Mouse (Mus musculus) CH12.LX (cell line): ENCODE measurements around the gene Dcst2. TPM values are rescaled to one million over a fixed set of nuclear protein-coding genes. Genes with fewer than 3 reads are reported as not detected.

Source experiments
- DNase-seq: peaks from one replicate; pipeline ENCODE4 v3.0.0-alpha.2; 2013; ENCODE audit errors: extremely low read depth
- H3K27ac ChIP-seq: 2 replicates; pipeline ENCODE4 v1.5.1; 2012; ENCODE audit warnings: low read depth, mild to moderate bottlenecking, control low read depth, moderate library complexity; ENCODE audit not compliant: insufficient read depth
- H3K27me3 ChIP-seq: replicated peaks from 2 replicates; pipeline ENCODE3; 2012; ENCODE audit warnings: inconsistent platforms
- H3K36me3 ChIP-seq, 2 experiments: replicated peaks in 1 of 2; 2 replicates each; pipeline versions ENCODE3 to v1.6.1; 2012; ENCODE audit warnings: inconsistent platforms in 1 of 2, low read length in 1 of 2, mild to moderate bottlenecking in 1 of 2, mixed read lengths in 1 of 2, moderate library complexity in 1 of 2; ENCODE audit not compliant: control insufficient read depth in 1 of 2, insufficient read depth in 1 of 2
- H3K4me1 ChIP-seq, 2 experiments: 2 replicates each; pipeline ENCODE4 v1.6.1; 2012; ENCODE audit warnings: inconsistent platforms in 1 of 2, moderate library complexity in 1 of 2; ENCODE audit not compliant: insufficient read depth in 2 of 2, control insufficient read depth in 1 of 2
- H3K4me2 ChIP-seq: 2 replicates; pipeline ENCODE4 v1.6.1; 2012; ENCODE audit warnings: low read depth, mild to moderate bottlenecking, control low read depth; ENCODE audit not compliant: poor library complexity, insufficient read depth, severe bottlenecking
- H3K4me3 ChIP-seq, 3 experiments: fragments of 150-350 bp in 1 of 3; sonication (generic) in 1 of 3; replicated peaks in 1 of 3; 2 replicates each; pipeline versions ENCODE3 to v1.5.1; 2011 to 2012; ENCODE audit warnings: low read depth in 2 of 3, low read length in 2 of 3, mild to moderate bottlenecking in 2 of 3, moderate library complexity in 2 of 3, control low read depth in 1 of 3, improper control_type of control experiment in 1 of 3, inconsistent platforms in 1 of 3, mixed read lengths in 1 of 3; ENCODE audit not compliant: poor library complexity in 1 of 3
- H3K79me2 ChIP-seq: replicated peaks from 2 replicates; pipeline ENCODE4 v1.6.1; 2012; ENCODE audit warnings: mild to moderate bottlenecking, moderate library complexity; ENCODE audit not compliant: control insufficient read depth, poor library complexity, insufficient read depth, severe bottlenecking; ENCODE audit errors: extremely low read depth
- H3K9ac ChIP-seq: 2 replicates; pipeline ENCODE4 v1.6.1; 2012; ENCODE audit warnings: low read depth, mild to moderate bottlenecking, control low read depth, moderate library complexity; ENCODE audit not compliant: insufficient read depth
- H3K9me3 ChIP-seq: replicated peaks from 2 replicates; pipeline ENCODE3; 2012; ENCODE audit warnings: low read length, inconsistent platforms, mixed read lengths
- CHD2 ChIP-seq: IDR thresholded peaks from 2 replicates; pipeline ENCODE4 v1.6.1; 2011; ENCODE audit warnings: low read length, improper control_type of control experiment
- ELF1 ChIP-seq: IDR thresholded peaks from 2 replicates; pipeline ENCODE4 v1.6.1; 2014; ENCODE audit warnings: low read depth, mild to moderate bottlenecking, inconsistent platforms, low read length, improper control_type of control experiment
- IRF4 ChIP-seq: IDR thresholded peaks from 2 replicates; pipeline ENCODE4 v1.6.1; 2014; ENCODE audit warnings: low read depth, mild to moderate bottlenecking, inconsistent platforms, low read length, improper control_type of control experiment
- KAT2A ChIP-seq: IDR thresholded peaks from 2 replicates; pipeline ENCODE4 v1.6.1; 2012; ENCODE audit warnings: low read length, improper control_type of control experiment, inconsistent platforms; ENCODE audit not compliant: insufficient replicate concordance
- SIN3A ChIP-seq: IDR thresholded peaks from 2 replicates; pipeline ENCODE4 v1.6.1; 2012; ENCODE audit warnings: low read length, improper control_type of control experiment, inconsistent platforms
- ZC3H11A ChIP-seq: IDR thresholded peaks from 2 replicates; pipeline ENCODE4 v1.6.1; 2012; ENCODE audit warnings: low read depth, mild to moderate bottlenecking, inconsistent platforms, low read length, improper control_type of control experiment
- dilution Hi-C: fragments of 300-500 bp; cut with MboI; formaldehyde crosslinking; loops from 2 replicates; pipeline ENCODE4 v1.14.3; 2020; ENCODE audit warnings: low sequenced_read_pairs; ENCODE audit not compliant: extremely low pct_unique_long_range_greater_than_20kb, extremely low pct_ligation_motif_present
- in situ Hi-C: fragments of 300-500 bp; cut with MboI; formaldehyde crosslinking; loops from 3 replicates; pipeline ENCODE4 v1.14.3; 2019; ENCODE audit warnings: low sequenced_read_pairs, low pct_ligation_motif_present, low pct_unique_long_range_greater_than_20kb, mixed read lengths
- polyA plus RNA-seq: library from polyadenylated mRNA; unstranded; fragments of >175 nt; gene quantifications from 2 replicates; pipeline ENCODE4 v1.2.1, GENCODE M21; 2012; ENCODE audit warnings: low read depth; ENCODE audit not compliant: insufficient read length
- total RNA-seq, 2 experiments: library from RNA; depleted of rRNA; stranded (reverse); fragments of 300-350 nt in 1 of 2; fragments of >200 nt in 1 of 2; gene quantifications; 2 replicates each; pipeline ENCODE4 v1.2.3; 2012 to 2014

Dcst2 gene
- total and polyA plus RNA-seq, 3 experiments: 0.10 TPM; not detected in 2

GRCm38 (mm10) chr3:89425876-89426275, 64.1 kb downstream of the Dcst2 start:
- peaks cover 14% of the 10 kb centered on the region for H3K79me2 ChIP-seq
- TF ChIP-seq KAT2A (no peak), ZC3H11A (no peak), IRF4 (no peak), ELF1 (no peak), SIN3A (no peak), CHD2 (no peak)
- TF ChIP-seq, all 38 proteins: peak for 0
- in situ Hi-C loops (no loop called here), dilution Hi-C loops (no loop called here)
- H3K36me3 ChIP-seq: peaks cover 48 to 69% of the 10 kb centered on the region in 2 experiments
- H3K4me2 ChIP-seq: no peak overlapping the region
- no peak for DNase-seq
- no peaks in the 10 kb centered on the region for H3K9me3 ChIP-seq
- no peak overlapping the region for H3K27ac ChIP-seq
- peaks cover 11 to 30% of the 10 kb centered on the region in 2 experiments for H3K4me1 ChIP-seq
- no peak overlapping the region for H3K9ac ChIP-seq
- H3K4me3 ChIP-seq: no peak overlapping the region
- no peaks in the 10 kb centered on the region for H3K27me3 ChIP-seq

Other genes starting within 250 kb of the Dcst2 start
Only the 20 nearest of the 27 such genes appear.
- gene Thbs3, start 146.8 kb upstream of the Dcst2 start, total RNA-seq (2012; rRNA removed): 6.1 and 10.1 TPM in 2 replicates
- 4.2 and 5.7 TPM in 2 replicates for gene Thbs3, start 146.8 kb upstream of the Dcst2 start, total RNA-seq (2014; rRNA removed)
- gene Thbs3, start 146.8 kb upstream of the Dcst2 start, polyA plus RNA-seq: 4.3 and 4.6 TPM in 2 replicates
- gene Mtx1, start 134.9 kb upstream of the Dcst2 start, total RNA-seq (2012; rRNA removed): 205 and 222 TPM in 2 replicates
- 256 and 299 TPM in 2 replicates for gene Mtx1, start 134.9 kb upstream of the Dcst2 start, total RNA-seq (2014; rRNA removed)
- gene Mtx1, start 134.9 kb upstream of the Dcst2 start, polyA plus RNA-seq: 159 and 162 TPM in 2 replicates
- 0.38 and 0.50 TPM in 2 replicates for gene Muc1, start 132.9 kb upstream of the Dcst2 start, total RNA-seq (2012; rRNA removed)
- gene Muc1, start 132.9 kb upstream of the Dcst2 start, total RNA-seq (2014; rRNA removed): 0.09 and 0.28 TPM in 2 replicates
- 0.60 and 0.71 TPM in 2 replicates for gene Muc1, start 132.9 kb upstream of the Dcst2 start, polyA plus RNA-seq
- 141 and 143 TPM in 2 replicates for gene Krtcap2, start 116.0 kb upstream of the Dcst2 start, total RNA-seq (2012; rRNA removed)
- gene Krtcap2, start 116.0 kb upstream of the Dcst2 start, total RNA-seq (2014; rRNA removed): 127 and 180 TPM in 2 replicates
- gene Krtcap2, start 116.0 kb upstream of the Dcst2 start, polyA plus RNA-seq: 198 and 230 TPM in 2 replicates
- 1.9 and 2.0 TPM in 2 replicates for gene Trim46, start 115.7 kb upstream of the Dcst2 start, total RNA-seq (2012; rRNA removed)
- 0.36 TPM in 2 replicates for gene Trim46, start 115.7 kb upstream of the Dcst2 start, total RNA-seq (2014; rRNA removed)
- gene Trim46, start 115.7 kb upstream of the Dcst2 start, polyA plus RNA-seq: 1.4 and 1.9 TPM in 2 replicates
- 189 and 228 TPM in 2 replicates for gene Dpm3, start 102.6 kb upstream of the Dcst2 start, total RNA-seq (2012; rRNA removed)
- 45.8 and 52.7 TPM in 2 replicates for gene Dpm3, start 102.6 kb upstream of the Dcst2 start, total RNA-seq (2014; rRNA removed)
- gene Dpm3, start 102.6 kb upstream of the Dcst2 start, polyA plus RNA-seq: 70.4 and 74.8 TPM in 2 replicates
- gene Slc50a1, start 91.4 kb upstream of the Dcst2 start, total RNA-seq (2012; rRNA removed): 47.8 and 50.9 TPM in 2 replicates
- gene Slc50a1, start 91.4 kb upstream of the Dcst2 start, total RNA-seq (2014; rRNA removed): 40.6 and 41.8 TPM in 2 replicates
- gene Slc50a1, start 91.4 kb upstream of the Dcst2 start, polyA plus RNA-seq: 44.7 and 56.0 TPM in 2 replicates
- 0.59 and 0.93 TPM in 2 replicates for gene Efna1, start 80.8 kb upstream of the Dcst2 start, total RNA-seq (2012; rRNA removed)
- gene Efna1, start 80.8 kb upstream of the Dcst2 start, total RNA-seq (2014; rRNA removed): 0.62 and 0.70 TPM in 2 replicates
- gene Efna1, start 80.8 kb upstream of the Dcst2 start, polyA plus RNA-seq: 0.71 and 0.80 TPM in 2 replicates
- 0.13 TPM in 1 of 2 replicates, not detected in the other for gene Efna3, start 39.0 kb upstream of the Dcst2 start, total RNA-seq (2012; rRNA removed)
- 0.09 TPM in 1 of 2 replicates, not detected in the other for gene Efna3, start 39.0 kb upstream of the Dcst2 start, total RNA-seq (2014; rRNA removed)
- 0.19 TPM in 1 of 2 replicates, not detected in the other for gene Efna3, start 39.0 kb upstream of the Dcst2 start, polyA plus RNA-seq
- 2.6 and 3.1 TPM in 2 replicates for gene Efna4, start 23.9 kb upstream of the Dcst2 start, total RNA-seq (2012; rRNA removed)
- 0.76 and 1.1 TPM in 2 replicates for gene Efna4, start 23.9 kb upstream of the Dcst2 start, total RNA-seq (2014; rRNA removed)
- 1.00 and 1.1 TPM in 2 replicates for gene Efna4, start 23.9 kb upstream of the Dcst2 start, polyA plus RNA-seq
- 31.3 and 39.1 TPM in 2 replicates for gene Adam15, start 12.0 kb upstream of the Dcst2 start, total RNA-seq (2012; rRNA removed)
- 5.8 and 5.9 TPM in 2 replicates for gene Adam15, start 12.0 kb upstream of the Dcst2 start, total RNA-seq (2014; rRNA removed)
- gene Adam15, start 12.0 kb upstream of the Dcst2 start, polyA plus RNA-seq: 26.2 and 26.5 TPM in 2 replicates
- gene Dcst1, start 3.3 kb downstream of the Dcst2 start, total RNA-seq (2012; rRNA removed): 0.04 and 0.21 TPM in 2 replicates
- gene Dcst1, start 3.3 kb downstream of the Dcst2 start, total RNA-seq (2014; rRNA removed): not detected in 2 replicates
- 0.10 and 0.53 TPM in 2 replicates for gene Dcst1, start 3.3 kb downstream of the Dcst2 start, polyA plus RNA-seq
- gene Zbtb7b, start 32.8 kb downstream of the Dcst2 start, total RNA-seq (2012; rRNA removed): 31.6 and 34.2 TPM in 2 replicates
- gene Zbtb7b, start 32.8 kb downstream of the Dcst2 start, total RNA-seq (2014; rRNA removed): 11.9 and 12.7 TPM in 2 replicates
- gene Zbtb7b, start 32.8 kb downstream of the Dcst2 start, polyA plus RNA-seq: 27.6 and 32.4 TPM in 2 replicates
- not detected in 2 replicates for gene Lenep, start 40.8 kb downstream of the Dcst2 start, total RNA-seq (2012; rRNA removed)
- gene Lenep, start 40.8 kb downstream of the Dcst2 start, total RNA-seq (2014; rRNA removed): not detected in 2 replicates
- gene Lenep, start 40.8 kb downstream of the Dcst2 start, polyA plus RNA-seq: not detected in 2 replicates
- 26.9 and 29.0 TPM in 2 replicates for gene Flad1, start 49.9 kb downstream of the Dcst2 start, total RNA-seq (2012; rRNA removed)
- 28.7 and 31.1 TPM in 2 replicates for gene Flad1, start 49.9 kb downstream of the Dcst2 start, total RNA-seq (2014; rRNA removed)
- gene Flad1, start 49.9 kb downstream of the Dcst2 start, polyA plus RNA-seq: 25.9 and 26.0 TPM in 2 replicates
- gene Cks1b, start 56.4 kb downstream of the Dcst2 start, total RNA-seq (2012; rRNA removed): 173 and 195 TPM in 2 replicates
- gene Cks1b, start 56.4 kb downstream of the Dcst2 start, total RNA-seq (2014; rRNA removed): 224 and 268 TPM in 2 replicates
- gene Cks1b, start 56.4 kb downstream of the Dcst2 start, polyA plus RNA-seq: 200 and 270 TPM in 2 replicates
- gene Shc1, start 56.5 kb downstream of the Dcst2 start, total RNA-seq (2012; rRNA removed): 23.1 and 24.2 TPM in 2 replicates
- gene Shc1, start 56.5 kb downstream of the Dcst2 start, total RNA-seq (2014; rRNA removed): 40.2 and 40.6 TPM in 2 replicates
- 32.1 and 32.3 TPM in 2 replicates for gene Shc1, start 56.5 kb downstream of the Dcst2 start, polyA plus RNA-seq
- gene Pygo2, start 68.2 kb downstream of the Dcst2 start, total RNA-seq (2012; rRNA removed): 40.2 and 40.8 TPM in 2 replicates
- gene Pygo2, start 68.2 kb downstream of the Dcst2 start, total RNA-seq (2014; rRNA removed): 21.5 and 21.9 TPM in 2 replicates
- gene Pygo2, start 68.2 kb downstream of the Dcst2 start, polyA plus RNA-seq: 29.7 and 31.7 TPM in 2 replicates
- gene Pbxip1, start 74.7 kb downstream of the Dcst2 start, total RNA-seq (2012; rRNA removed): 16.3 and 18.4 TPM in 2 replicates
- gene Pbxip1, start 74.7 kb downstream of the Dcst2 start, total RNA-seq (2014; rRNA removed): 14.1 and 14.6 TPM in 2 replicates
- 17.3 and 17.6 TPM in 2 replicates for gene Pbxip1, start 74.7 kb downstream of the Dcst2 start, polyA plus RNA-seq
- 42.1 and 50.5 TPM in 2 replicates for gene Pmvk, start 92.6 kb downstream of the Dcst2 start, total RNA-seq (2012; rRNA removed)
- gene Pmvk, start 92.6 kb downstream of the Dcst2 start, total RNA-seq (2014; rRNA removed): 64.0 and 69.3 TPM in 2 replicates
- gene Pmvk, start 92.6 kb downstream of the Dcst2 start, polyA plus RNA-seq: 42.0 and 47.1 TPM in 2 replicates